Mouse (Mus musculus) cerebellum, adult 2 months (tissue): ENCODE data around the gene Manf.

Experiments
- CTCF ChIP-seq: fragments of 200-500 bp; IDR thresholded peaks from 2 replicates; pipeline ENCODE4 v1.5.1; 2011; ENCODE audit warnings: low read depth, mild to moderate bottlenecking, control low read depth, low read length, moderate library complexity, borderline replicate concordance; ENCODE audit not compliant: insufficient read depth
- POLR2A ChIP-seq: fragments of 200-500 bp; IDR thresholded peaks from 2 replicates; pipeline ENCODE4 v1.6.1; 2011; ENCODE audit warnings: low read length, control low read depth, borderline replicate concordance; ENCODE audit not compliant: insufficient read depth

GRCm38 (mm10) chr9:106914878-106915277 is 23.1 kb upstream of the Manf start:
- TF ChIP-seq CTCF: no peak
- no peak for TF ChIP-seq POLR2A
